Mouse (Mus musculus) heart, adult 8-10 months (tissue): ENCODE data around the gene Dusp11. TPM values are rescaled to one million over a fixed set of nuclear protein-coding genes. Genes with fewer than 3 reads are reported as not detected.
"Not testable (repeated sequence)": the region's sequence is repeated elsewhere in the genome, so short reads cannot be mapped to it uniquely, and the experiment has no call there.

ENCODE experiments used
- DNase-seq: peaks from one replicate; pipeline ENCODE4 v3.0.0; 2022; ENCODE audit warnings: low spot score
- total RNA-seq, 4 experiments: library from RNA; stranded (reverse); gene quantifications; 2 replicates each; pipeline ENCODE4 v1.2.4; 2022

Dusp11 gene
- total RNA-seq, 4 experiments from 2014 or later, result 33.4 to 41.0 (median 37.0) TPM

GRCm38 (mm10) chr6:85895061-85895648 lies 66.3 kb downstream of the Dusp11 start:
- DNase-seq, result not testable (repeated sequence)

Other genes with a start within 250 kb of the Dusp11 start
- gene Nat8f7, start 248.5 kb downstream of the Dusp11 start, total RNA-seq, result under 1 TPM in 2 of 4 experiments, not detected in 2; 0.30 to 0.72 TPM
- under 1 TPM; 0.41 to 0.66 (median 0.46) TPM for gene Nat8f3, start 195.9 kb downstream of the Dusp11 start, total RNA-seq
- under 1 TPM in 1 of 4 experiments, not detected in 3; 0.63 TPM for gene Nat8f6, start 140.7 kb downstream of the Dusp11 start, total RNA-seq
- not detected for gene Nat8f5, start 140.7 kb downstream of the Dusp11 start, total RNA-seq
- not detected for gene Nat8, start 129.6 kb downstream of the Dusp11 start, total RNA-seq
- under 1 TPM in 2 of 4 experiments, not detected in 2; 0.06 to 0.09 TPM for gene Nat8f2, start 92.5 kb downstream of the Dusp11 start, total RNA-seq
- gene Nat8f4, start 56.8 kb downstream of the Dusp11 start, total RNA-seq, result 1 to 10 TPM in 2 of 4 experiments, under 1 TPM in 2; 0.80 to 1.6 (median 1.1) TPM
- gene Tprkb, start 49.8 kb downstream of the Dusp11 start, total RNA-seq, result 10 to 100 TPM; 12.3 to 14.6 (median 13.8) TPM
- gene Nat8f1, start 46.0 kb downstream of the Dusp11 start, total RNA-seq, result 1 to 10 TPM; 1.8 to 4.6 (median 3.2) TPM
- not detected for gene Figla, start 54.5 kb upstream of the Dusp11 start, total RNA-seq
- under 1 TPM; 0.12 to 0.38 (median 0.20) TPM for gene Add2, start 67.0 kb upstream of the Dusp11 start, total RNA-seq
- 1 to 10 TPM; 1.3 to 2.7 (median 1.4) TPM for gene Tgfa, start 233.6 kb upstream of the Dusp11 start, total RNA-seq